Mouse (Mus musculus) liver, adult 2 months (tissue): ENCODE measurements at regions not wholly inside any gene's neighbourhood (a gene's known extent, or its start where the extent isn't known, plus 50 kb on each side); places are given as distances from the start of the nearest gene placed in this dataset.

ENCODE experiments used
- CTCF ChIP-seq: fragments of 200-500 bp; IDR thresholded peaks from 2 replicates; pipeline ENCODE4 v1.5.1; 2011; ENCODE audit warnings: low read depth, low read length, control low read depth
- POLR2A ChIP-seq: fragments of 200-500 bp; IDR thresholded peaks from 2 replicates; pipeline ENCODE4 v1.6.1; 2011; ENCODE audit warnings: low read length, control low read depth; ENCODE audit not compliant: insufficient read depth; ENCODE audit errors: extremely low read depth

GRCm38 (mm10) chr10:99685911-99686310 is 73.5 kb downstream of the Csl start:
- TF ChIP-seq CTCF = no peak
- no peak for TF ChIP-seq POLR2A
